Mouse (Mus musculus) Muller cell, postnatal 12 days (primary cell): ENCODE measurements at regions not wholly inside any gene's neighbourhood (a gene's known extent, or its start where the extent isn't known, plus 50 kb on each side); places are given as distances from the start of the nearest gene placed in this dataset.

Source experiments
- DNase-seq: peaks from one replicate; pipeline ENCODE4 v3.0.0-alpha.2; 2015; ENCODE audit errors: inconsistent ontology term

DNA sequence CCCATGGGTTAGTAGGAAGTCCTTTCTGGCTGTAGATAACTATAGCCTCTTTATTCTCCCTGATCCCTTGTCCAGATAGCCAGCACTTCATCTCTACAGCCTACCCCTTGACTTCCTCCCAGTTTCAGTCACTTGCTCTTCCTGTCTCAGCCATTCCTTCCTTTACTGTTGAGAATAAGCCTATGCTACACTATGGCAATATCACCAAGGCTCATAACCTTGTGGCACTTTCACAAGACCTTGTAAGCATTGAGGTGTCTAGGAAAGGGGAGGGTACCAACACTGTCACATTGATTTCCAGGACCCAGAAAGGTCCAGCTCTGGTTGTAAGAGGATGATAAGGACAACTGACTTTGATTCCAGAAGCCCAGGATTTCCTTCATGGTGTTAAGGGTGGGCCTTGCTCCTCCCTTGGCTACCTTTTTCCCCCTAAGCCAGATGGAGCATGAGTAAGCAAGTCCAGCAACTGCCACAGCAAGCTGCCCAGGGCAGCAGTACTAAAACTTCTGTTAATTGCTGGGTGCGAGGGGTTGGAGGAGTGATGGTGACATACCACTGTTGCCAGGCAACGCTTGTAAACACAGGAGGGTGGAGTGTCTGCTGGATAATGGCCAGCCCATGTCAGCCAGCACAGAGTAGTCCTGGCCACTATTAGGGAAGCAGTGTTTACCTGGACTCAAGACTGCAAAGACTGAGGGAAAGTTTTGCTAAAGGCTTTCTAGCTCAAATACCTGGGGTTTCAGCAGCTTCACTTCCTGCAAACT, 75.7 kb downstream of the Ankrd16 start:
- DNase-seq = peak; percentile 6

DNA sequence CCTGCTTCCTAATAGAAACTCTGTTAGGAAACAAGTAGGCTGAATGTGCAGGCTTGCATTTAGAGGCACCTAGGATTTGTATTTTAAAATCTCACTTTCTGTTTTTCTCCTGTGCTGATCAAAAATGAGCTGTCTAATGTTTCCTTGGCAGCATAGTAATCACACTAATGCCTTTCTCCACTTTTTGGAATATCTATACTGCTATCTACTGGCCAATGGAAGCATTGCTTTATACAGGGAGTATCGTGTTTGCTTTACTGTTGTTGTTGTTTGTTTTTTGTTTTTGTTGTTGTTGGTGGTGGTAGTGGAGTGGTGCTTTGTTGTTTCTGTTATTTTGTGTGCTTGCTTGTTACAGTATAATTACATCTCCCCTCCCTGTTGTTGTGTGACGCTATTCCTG, 92.3 kb downstream of the Ankrd16 start:
- DNase-seq = no peak

DNA sequence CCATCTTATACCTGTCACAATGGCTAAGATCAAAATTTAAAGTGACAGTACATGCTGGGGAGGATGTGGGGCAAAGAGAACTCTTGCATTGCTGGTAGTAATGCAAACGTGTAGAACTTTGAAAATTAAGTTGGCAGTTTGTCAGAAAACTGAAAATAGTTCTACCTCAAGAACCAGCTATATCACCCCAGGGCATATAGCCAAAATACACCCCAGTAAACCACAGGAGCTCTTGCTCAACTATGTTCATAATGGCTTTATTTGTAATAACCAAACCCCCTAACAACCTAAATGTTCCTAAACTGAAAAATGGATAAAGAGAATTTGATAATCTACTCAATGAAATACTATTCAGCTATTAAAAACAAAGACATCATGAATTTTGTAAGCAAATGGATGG, 102.3 kb downstream of the Ankrd16 start:
- DNase-seq = no peak

DNA sequence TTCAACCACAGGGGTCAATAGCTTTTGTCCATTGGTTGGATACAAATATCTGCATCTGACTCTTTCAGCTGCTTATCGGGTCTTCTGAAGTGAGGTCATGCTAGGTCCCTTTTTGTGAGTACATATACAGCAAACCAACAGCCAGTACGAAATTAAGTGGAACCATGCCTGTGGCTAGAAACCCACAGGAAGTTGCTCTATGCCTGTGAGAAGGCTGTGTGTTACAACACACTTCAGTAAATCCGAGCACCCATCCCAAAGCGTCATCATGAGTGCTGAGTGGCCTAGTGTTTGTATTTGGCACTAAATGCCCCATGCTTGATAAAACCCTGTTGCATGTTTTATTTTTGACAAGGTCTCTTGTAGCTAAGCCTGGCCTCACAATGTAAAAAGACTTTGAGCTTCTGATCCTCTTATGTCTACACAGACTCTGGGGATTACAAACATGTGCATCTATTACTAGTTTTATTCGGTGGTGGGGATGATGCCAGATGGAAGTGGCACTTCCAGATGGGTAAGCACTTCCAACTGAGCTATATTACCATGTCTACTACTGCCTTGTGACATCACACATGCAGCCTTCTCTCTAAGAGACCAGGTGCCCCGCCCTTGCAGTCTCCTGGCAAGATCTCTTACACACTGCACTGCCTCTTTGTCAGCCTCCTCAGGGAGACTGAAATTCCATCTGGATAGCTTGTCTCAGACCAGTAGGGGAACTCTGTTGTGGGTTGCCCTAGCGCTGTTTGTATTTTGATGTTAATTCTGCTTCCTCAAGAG, 117.3 kb downstream of the Ankrd16 start:
- no peak for DNase-seq

DNA sequence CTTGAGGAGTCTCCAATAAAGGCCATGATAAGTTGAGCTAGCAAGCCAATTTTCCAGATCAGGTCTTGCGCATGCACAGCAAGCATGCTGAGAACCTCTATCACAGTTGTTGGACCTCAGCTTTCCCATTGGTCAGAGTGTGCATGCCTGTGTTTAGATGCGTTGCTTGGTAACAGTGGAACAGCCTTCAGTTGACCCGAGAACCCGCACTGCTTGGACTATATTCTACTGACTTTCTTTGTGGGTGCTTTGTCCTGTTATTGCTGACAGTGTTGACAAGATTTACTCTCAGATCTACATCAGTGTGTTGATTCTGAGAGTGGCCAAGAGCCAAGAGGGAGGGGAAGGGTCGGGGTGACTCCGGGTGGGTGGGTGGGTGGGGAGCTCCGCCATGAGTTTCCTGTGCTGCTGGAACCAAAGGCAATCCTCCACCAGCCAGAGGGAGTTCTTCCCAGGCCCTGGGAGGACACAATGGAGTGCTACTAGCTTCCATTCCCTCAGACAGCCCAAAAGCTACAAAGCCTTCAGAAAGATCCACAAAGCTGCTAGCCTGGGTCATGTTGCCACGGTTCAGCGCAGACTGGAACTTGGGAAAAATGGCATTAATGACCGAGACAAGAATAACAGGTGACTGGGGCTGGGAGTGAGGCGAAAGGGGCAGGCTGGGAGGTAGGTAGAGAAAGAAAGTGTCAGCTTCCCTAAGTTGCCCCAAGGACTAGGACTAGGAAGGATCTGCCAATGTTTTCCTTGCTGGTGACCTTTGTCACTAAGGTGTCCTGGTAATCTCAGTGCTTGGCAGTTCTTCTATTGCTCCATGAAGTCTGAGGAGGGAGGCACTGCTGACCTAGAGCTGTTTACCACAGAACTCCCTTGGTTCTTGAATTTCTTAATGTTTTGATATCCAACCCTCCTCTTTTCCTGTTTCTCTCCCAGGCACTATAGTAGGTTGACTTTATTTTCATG, 122.3 kb downstream of the Ankrd16 start:
- DNase-seq = no peak

DNA sequence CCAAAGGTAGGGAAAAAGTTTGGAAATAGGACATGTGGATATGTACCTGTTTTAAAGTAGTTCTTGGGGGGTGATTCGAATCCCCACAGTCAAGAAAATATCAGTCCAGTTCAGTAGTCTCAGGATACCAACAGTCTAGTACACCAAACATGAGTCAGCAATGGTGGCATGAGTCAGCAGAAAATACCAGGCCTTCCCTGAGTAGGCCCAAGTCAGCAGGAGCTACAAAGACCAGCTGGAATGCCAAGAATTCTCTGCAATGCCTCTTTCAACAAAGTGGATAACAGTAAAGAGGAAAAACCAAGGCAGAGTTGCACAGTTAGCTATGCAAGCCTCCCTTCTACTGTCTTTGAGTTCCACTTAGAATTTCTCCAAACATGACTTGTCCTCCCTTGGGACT, 137.1 kb downstream of the Ankrd16 start:
- peak; percentile 73 for DNase-seq

DNA sequence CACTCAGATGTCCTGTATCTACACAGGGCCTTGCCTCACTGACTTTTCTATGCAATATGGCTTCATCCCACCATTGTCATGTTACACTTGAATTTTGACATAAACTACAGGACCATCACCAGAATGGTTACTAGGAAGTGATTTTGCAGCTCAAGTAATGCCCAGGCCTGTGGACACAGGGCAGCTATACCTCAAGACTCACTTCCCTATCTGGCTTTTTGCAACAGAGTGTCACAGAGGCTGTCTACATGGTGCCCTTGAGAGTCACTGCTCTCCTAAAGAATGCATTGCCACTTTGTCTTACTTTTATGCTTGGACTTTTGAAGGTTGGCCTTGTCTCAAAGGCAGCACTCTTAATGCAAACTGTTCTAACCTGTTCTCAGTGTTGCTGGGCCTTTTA, 139.7 kb downstream of the Ankrd16 start:
- no peak for DNase-seq

DNA sequence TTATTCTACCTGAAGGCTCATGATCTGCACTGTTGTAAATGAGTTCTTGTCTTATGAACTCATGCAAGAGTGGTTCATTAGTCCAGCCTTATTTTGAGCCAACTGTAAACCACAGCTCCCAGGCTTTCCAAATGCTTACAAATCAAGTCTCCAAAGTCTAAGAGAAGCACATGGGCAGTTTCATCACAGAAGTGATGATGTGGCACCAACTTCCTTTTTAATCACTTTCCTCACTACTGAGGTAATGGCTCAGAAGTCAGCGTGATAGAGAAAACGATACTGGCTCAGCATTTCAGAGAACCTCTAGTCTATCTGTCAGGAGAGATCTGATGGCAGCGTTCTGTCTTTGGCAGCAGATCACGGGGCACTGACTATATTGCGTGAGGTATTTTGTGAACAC, 140.4 kb downstream of the Ankrd16 start:
- DNase-seq = peak; percentile 16

DNA sequence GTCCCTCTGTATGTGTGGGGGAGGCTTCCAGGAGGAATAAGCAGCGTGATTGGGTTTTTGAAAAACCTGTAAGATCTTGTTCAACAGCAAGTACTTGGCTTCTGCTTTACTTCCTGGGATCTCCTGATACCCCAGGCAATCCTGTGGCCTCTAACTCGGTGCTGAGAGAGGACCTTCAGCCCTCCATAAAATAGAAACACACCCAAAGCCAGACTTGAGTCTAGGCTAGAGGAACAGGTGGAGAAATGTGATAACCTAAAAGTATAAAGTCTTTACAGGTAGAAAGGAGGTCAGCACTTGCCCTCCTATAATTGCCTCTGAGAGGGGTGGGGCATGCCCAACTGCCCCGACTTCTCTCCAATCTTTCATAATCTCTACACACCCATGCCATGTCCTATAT, 183.1 kb downstream of the Ankrd16 start:
- DNase-seq = no peak

DNA sequence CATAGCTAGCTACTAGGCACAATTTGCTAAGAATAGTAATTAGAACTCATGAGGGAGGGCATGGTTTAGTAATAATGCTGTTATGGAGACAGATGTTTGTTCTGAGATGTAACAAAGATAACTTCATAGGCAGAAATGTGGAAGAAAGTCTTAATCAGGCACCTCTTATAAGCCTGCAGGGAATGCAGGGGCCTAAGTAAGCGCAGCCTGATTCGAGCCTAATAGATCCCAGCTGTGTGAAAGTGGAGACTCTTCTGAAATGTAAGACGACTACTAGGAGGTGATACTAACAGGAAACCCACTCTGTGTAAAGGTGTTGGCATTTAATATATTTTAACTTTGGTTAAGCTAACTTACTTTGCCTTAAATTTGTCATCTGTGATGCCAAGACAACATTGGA, 187.7 kb downstream of the Ankrd16 start:
- no peak for DNase-seq

DNA sequence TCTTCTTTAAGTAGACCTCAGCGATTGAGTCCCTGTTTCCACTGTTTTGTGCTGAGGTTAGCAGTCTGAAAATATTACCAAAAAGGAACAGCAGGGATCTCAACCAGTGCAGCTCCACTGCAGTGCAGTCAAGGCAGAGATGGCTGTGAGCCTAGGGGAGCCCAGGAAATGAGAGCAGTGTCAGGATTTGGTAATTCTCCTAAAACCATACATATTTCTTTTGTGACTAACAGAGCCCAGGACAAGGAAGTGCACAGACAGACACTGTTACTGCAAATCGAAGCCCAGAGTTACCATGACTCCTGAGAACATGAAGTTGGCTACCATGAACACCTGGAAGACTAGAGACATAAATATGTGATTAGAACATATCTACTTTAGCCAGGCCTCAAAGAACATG, 189.3 kb downstream of the Ankrd16 start:
- peak; percentile 7 for DNase-seq

DNA sequence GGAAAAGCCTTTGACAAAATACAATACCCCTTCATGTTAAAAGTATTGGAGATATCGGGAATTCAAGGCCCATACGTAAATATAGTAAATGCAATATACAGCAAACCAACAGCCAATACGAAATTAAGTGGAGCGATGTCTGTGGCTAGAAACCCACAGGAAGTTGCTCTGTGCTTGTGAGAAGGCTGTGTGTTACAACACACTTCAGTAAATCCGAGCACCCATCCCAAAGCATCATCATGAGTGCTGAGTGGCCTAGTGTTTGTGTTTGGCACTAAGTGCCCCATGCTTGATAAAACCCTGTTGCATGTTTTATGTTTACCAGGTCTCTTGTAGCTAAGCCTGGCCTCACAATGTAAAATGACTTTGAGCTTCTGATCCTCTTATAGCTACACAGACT, 194.3 kb downstream of the Ankrd16 start:
- no peak for DNase-seq

DNA sequence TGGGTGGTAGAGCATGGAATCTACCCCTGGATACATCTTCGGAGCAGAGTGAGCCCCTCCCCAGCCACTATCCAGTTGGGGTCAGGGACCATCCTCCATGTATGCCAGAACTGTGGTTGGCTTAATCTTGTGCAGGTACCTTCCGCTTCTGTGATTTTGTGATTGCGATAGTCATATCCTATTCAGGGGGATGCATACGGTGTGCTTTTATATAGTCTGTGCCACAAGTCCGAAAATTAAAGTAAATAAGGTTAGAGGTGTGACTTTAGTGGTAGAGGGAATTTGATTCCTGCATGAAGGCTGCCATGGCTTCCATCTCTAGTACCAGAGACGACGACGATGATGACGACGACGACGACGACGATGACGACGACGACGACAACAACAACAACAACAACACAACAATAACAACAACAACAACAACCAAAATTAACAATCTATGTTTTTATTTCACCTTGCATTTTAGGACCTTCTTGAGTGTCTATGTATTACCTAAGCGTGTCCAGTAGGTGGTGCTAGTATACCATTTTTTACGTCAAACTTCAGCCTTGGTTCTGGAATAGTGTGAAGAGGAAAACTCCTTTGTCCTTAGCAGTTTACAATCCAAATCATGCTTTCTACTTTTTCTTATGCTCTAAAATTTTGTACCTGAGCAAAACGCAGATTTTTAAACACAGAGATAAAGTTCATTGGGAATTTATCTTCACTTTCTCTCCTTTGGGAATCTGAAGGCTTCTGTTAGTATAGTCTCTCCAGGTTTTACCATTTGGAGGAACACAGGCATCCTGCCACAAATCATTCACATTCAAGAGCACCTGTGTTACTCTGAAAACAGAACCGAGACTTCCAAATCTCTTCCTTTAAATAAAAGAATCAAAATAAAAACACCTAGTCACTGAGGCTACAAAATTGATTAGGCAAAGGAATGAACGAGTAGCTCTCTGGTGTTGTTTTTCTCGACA, 224.5 kb downstream of the Ankrd16 start:
- DNase-seq = no peak

DNA sequence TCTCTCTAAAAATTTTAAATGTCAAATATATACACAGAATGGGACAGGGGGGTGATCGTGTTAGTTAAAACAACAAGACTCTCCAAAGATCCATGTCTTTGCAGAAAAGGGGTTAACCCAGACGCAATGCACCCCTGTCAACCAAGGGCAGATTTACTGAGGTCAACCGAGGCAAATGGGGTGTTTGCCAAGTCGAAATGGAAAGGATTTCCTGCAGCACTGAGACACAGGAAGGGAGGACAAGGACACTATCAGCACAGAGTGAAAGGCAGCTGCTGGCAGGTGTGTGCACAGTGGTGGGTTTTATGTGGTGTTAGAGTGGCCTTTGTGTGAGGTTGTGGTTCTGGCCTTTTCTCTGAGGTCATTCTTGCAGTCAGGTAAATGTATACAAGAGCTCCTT, 226.7 kb downstream of the Ankrd16 start:
- DNase-seq = no peak

DNA sequence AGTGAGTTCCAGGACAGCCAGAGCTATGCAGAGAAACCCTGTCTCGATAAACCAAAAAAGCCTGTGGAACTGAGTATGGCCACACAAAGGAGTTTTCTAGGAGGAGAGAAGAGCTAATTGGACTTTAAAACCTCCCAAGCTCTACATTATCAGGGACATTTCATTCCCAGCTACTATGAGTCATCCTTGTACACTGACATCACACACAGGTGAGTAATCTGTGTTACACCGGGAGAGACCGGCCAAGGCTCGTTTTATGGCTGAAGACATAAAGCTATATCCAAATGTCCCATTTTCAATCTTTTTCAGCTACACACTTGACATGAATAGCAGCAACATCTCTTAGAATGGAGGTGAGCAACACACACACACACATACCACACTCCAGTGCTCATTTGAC, 229.5 kb downstream of the Ankrd16 start:
- no peak for DNase-seq

DNA sequence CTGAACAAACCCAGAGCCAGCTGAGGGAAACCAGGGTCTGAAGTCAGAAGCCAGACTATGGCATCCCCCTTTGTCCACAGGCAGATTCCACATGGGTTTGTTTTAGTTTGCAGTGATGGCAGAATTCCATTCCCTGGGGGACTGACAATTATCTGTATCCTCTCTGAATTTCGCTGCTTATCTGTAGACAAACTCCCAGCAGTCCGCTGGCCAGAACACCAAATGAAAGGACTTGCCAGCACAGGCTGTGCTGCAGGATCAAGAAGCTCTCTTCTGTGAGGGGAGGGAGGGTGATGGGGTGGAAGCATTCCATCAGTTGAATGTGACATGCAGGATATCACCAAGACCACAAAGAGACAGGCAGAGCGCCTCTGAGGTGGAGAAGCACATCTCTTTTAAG, 233.8 kb downstream of the Ankrd16 start:
- DNase-seq = peak; percentile 55

DNA sequence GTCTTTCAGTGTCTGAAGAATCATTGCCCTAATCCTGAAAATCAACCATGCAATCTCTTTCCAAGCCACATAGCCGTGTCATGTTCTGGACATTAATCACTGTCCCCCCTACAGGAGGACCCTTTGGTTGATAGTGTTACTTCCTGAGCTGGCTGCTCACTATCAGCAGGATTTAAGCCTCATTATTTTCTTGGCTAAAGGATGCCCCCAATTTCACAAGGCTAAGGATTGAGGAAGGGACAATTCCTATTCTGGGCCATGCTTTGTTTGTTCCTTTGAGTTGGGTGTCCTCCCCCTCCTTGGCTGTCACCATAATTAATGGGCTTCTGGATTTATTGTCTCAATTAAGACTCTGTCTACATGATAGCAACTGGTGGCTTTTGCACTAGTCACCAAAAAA, 241.9 kb downstream of the Ankrd16 start:
- DNase-seq = peak; percentile 37

DNA sequence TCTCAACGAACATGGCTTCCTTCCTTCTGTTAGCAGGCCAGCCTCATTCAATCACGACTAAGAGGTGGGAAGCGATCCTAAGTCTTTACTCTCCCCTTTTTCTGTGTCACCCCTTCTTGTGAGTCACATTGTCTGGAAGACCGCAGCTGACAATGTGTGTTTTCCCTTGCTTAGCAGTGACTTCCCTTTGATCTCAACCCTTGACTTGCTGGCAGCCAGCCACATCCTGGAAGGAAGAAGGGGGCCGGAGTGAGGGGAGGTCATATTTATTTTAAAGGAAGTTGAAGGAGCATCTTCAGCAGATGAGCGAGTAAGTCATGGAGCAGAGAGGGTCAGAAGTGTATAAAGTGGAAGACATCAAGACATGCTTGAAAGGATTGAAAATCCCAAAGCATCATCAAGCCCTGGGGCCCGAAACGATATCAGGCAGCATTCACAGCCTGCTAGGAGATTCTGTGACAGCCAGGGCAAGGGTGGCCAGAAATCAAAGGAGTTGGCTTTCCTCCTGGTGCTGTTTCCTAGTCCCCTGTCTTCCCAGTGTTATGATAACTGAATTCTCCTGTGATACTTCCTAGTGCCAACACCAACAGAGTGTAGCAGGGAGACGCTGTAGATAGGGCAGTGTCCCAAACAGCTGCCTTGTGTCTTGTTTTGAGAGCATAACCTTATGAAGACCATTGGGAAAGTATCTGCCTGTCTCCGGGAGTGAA, 245.9 kb downstream of the Ankrd16 start:
- no peak for DNase-seq

DNA sequence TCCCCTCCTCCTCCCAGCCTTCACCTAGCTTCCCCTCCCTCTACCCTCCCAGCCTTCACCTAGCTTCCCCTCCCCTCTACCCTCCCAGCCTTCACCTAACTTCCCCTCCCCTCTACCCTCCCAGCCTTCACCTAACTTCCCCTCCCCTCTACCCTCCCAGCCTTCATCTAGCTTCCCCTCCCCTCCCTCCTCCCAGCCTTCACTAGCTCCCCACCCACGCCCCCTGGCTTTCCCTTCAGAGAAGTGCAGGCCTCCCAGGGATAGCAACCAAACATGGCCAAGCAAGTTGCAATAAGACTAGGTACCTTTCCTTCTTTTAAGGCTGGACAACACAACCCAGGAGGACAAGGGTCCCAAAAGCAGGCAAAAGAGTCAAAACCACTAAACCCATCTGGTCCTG, 248.5 kb downstream of the Ankrd16 start:
- no peak for DNase-seq
